Comparison of ENCODE assay signal across 11 mouse cellular contexts in the genomic region with DNA sequence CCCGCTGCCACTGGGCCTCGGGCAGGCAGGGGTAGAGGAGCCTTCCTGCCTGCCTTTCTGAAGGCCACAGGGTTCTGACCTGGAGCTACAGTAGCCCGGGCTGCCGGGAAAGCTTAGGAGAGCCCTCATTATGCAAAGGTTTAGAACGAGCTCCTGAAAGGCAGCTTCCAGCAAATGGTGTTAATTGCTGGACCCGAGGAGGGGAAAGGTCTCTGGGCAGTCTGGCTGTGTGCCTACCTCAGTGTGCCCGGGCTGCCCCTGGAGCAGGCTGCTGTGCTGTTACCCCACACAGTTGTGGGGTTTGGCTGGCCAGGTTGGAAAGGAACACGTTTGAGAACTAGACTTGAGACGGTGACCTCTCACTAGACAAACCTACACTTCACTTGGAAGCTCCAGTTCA. TPM values are rescaled to one million over a fixed set of nuclear protein-coding genes. Genes with fewer than 3 reads are reported as not detected.
DNase-seq lines count a peak whose midpoint lies in the region; ATAC-seq and TF ChIP-seq lines count a peak whose summit lies in the region.
"Had no signal": no experiment of that assay in that cellular context is flagged by ENCODE, and none has a peak within 500 bp of the region (broad histone marks: within the 10 kb centered on the region; RNA-seq: fewer than 3 reads in every experiment).

No protein-coding gene starts in this region.

- peak overlapping the region; percentile 94 for H3K4me2 ChIP-seq in lung, postnatal 0 days (replicated peaks; ENCODE audit: low read depth, low read length)
- H3K4me2 ChIP-seq in limb, embryonic 13.5 days (replicated peaks) = peak overlapping the region; percentile 92
- H3K4me2 ChIP-seq in stomach, postnatal 0 days (replicated peaks; ENCODE audit: low read depth) = peak overlapping the region; percentile 91; the same call in 1 of the 2 replicates

- no peak for TF ChIP-seq CTCF in lung, postnatal 0 days (IDR thresholded peaks at IDR 0.05)
- no peak for TF ChIP-seq CTCF in stomach, postnatal 0 days (IDR thresholded peaks at IDR 0.05; ENCODE audit: low read depth)

- WGBS in lung, postnatal 0 days = 14% methylated on average over 9 of the region's 9 CpGs
- WGBS in limb, embryonic 13.5 days = 10% methylated on average over 9 of the region's 9 CpGs
- WGBS in stomach, postnatal 0 days = 28% methylated on average over 9 of the region's 9 CpGs

- DNase-seq in heart, adult 11 months = peak; percentile 90
- DNase-seq in heart, postnatal 25 days (ENCODE audit: low spot score) = no peak
- no peak for DNase-seq in lung, postnatal 0 days (ENCODE audit: low spot score)
- DNase-seq in lung, postnatal 14 days = no peak
- no peak for DNase-seq in stomach, postnatal 0 days (ENCODE audit: low spot score)
- DNase-seq in natural killer cell, adult 2 months (ENCODE audit: low spot score in 2 of 2) = no peak
- DNase-seq in urinary bladder, postnatal 36 days (ENCODE audit: low spot score in 2 of 2) = no peak
- DNase-seq: cerebellum, adult 11-12 months; liver; thymus, adult 2 months had no signal

- no peaks in the 10 kb centered on the region for H3K27me3 ChIP-seq in lung, postnatal 0 days (replicated peaks; ENCODE audit: insufficient read depth, low read length)
- H3K27me3 ChIP-seq in limb, embryonic 13.5 days = no peaks in the 10 kb centered on the region
- no peaks in the 10 kb centered on the region for H3K27me3 ChIP-seq in stomach, postnatal 0 days (ENCODE audit: control insufficient read depth, insufficient read depth, low read length)

- H3K9me3 ChIP-seq in lung, postnatal 0 days (ENCODE audit: low read length) = no peaks in the 10 kb centered on the region
- H3K9me3 ChIP-seq in limb, embryonic 13.5 days = no peaks in the 10 kb centered on the region
- no peaks in the 10 kb centered on the region for H3K9me3 ChIP-seq in stomach, postnatal 0 days (ENCODE audit: control insufficient read depth, low read length)

- H3K36me3 ChIP-seq in lung, postnatal 0 days (ENCODE audit: insufficient read depth, low read length) = no peaks in the 10 kb centered on the region
- H3K36me3 ChIP-seq in limb, embryonic 13.5 days = no peaks in the 10 kb centered on the region
- H3K36me3 ChIP-seq in stomach, postnatal 0 days (ENCODE audit: control insufficient read depth, insufficient read depth, low read length) = peaks cover 4% of the 10 kb centered on the region

- H3K27ac ChIP-seq in lung, postnatal 0 days (ENCODE audit: low read length) = peak overlapping the region; percentile 74
- H3K27ac ChIP-seq in limb, embryonic 13.5 days = peak overlapping the region; percentile 99; the same call in 1 of the 2 replicates
- H3K27ac ChIP-seq in stomach, postnatal 0 days (replicated peaks) = peak overlapping the region; percentile 93; the same call in 1 of the 2 replicates

- H3K4me1 ChIP-seq in lung, postnatal 0 days (ENCODE audit: insufficient read depth, low read depth, low read length) = peaks cover 7% of the 10 kb centered on the region
- H3K4me1 ChIP-seq in limb, embryonic 13.5 days = peaks cover 36% of the 10 kb centered on the region
- peaks cover 6% of the 10 kb centered on the region; the same call in 1 of the 2 replicates for H3K4me1 ChIP-seq in stomach, postnatal 0 days (replicated peaks; ENCODE audit: control insufficient read depth, insufficient read depth)

- intact Hi-C loops in heart, postnatal 25 days (cut with DNase I) = no loop called here

- no peak for TF ChIP-seq EP300 in lung, postnatal 0 days (IDR thresholded peaks at IDR 0.05)
- TF ChIP-seq EP300 in stomach, postnatal 0 days (optimal IDR thresholded peaks at IDR 0.05) = no peak

- no peak for ATAC-seq in lung, postnatal 0 days
- ATAC-seq in limb, embryonic 13.5 days (ENCODE audit: low FRiP score, low read depth) = no peak
- no peak for ATAC-seq in stomach, postnatal 0 days (ENCODE audit: low FRiP score, low TSS enrichment)

- H3K9ac ChIP-seq in lung, postnatal 0 days (replicated peaks; ENCODE audit: low read depth) = no peak overlapping the region
- 0 out of 2 replicates have a peak overlapping the region, but pooled peaks have one; percentile 19 for H3K9ac ChIP-seq in limb, embryonic 13.5 days
- H3K9ac ChIP-seq in stomach, postnatal 0 days (ENCODE audit: low read length) = no peak overlapping the region

- H3K4me3 ChIP-seq in lung, postnatal 0 days (ENCODE audit: low read depth, low read length) = no peak overlapping the region
- peak overlapping the region; percentile 90 for H3K4me3 ChIP-seq in limb, embryonic 13.5 days
- no peak overlapping the region for H3K4me3 ChIP-seq in stomach, postnatal 0 days (ENCODE audit: low read depth, low read length)

RNA-seq across cellular contexts. Expression of gene Rgma, which starts 14.1 kb away (rescaled TPM):
- 10 to 100 TPM; 61.2 to 72.2 TPM for total RNA-seq in heart, postnatal 25 days (2021)
- polyA plus RNA-seq in lung, postnatal 0 days (2015; fragmentation: Nextera tagmentation; extraction: Ambion mirVana) = 4.8 and 5.9 TPM in 2 replicates
- polyA plus RNA-seq in limb, embryonic 13.5 days (2015; fragmentation: Nextera tagmentation; extraction: Ambion mirVana) = 25.3 and 25.6 TPM in 2 replicates
- 4.5 and 5.7 TPM in 2 replicates for polyA plus RNA-seq in stomach, postnatal 0 days (2015; fragmentation: Nextera tagmentation; extraction: Ambion mirVana)
